Mouse (Mus musculus): ENCODE measurements around the gene Pef1.

DNA sequence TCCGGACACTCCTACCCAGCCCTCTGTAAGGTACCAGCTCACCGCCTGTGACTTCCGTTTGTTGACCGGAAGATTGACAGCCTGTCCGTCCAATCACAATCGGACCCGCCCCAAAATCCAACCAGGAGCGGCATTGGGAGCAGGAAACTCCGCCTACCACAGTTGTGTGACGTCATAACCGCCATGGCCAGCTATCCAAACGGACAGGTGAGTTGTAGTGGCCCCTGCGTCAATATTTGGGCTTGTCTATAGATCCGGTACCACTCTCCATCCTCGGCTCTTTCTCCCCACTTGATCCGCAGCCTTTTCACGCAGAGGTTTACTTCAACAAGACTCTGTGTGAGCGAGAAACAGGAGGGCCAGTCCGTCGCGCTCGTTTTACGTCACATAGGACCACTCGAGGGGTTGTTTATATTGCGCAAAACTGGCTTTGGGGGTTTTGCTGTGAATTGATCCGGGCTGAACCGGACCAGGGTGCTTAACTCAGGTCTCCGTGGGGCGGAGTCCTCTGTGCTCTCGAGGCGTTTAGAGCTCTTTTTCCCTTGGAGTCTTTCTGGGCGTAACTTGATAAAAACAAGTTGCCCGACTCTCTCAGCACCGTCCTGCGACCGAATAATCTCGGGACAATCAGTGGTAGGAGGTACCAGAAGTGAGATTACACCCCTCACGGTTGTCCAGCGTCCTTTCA is 5.2 kb downstream of the Pef1 start:
- TF ChIP-seq ZNF384 (IDR thresholded peaks at IDR 0.05; ENCODE audit: low read depth, low read length) (no peak), MAFK (IDR thresholded peaks at IDR 0.05; ENCODE audit: insufficient read depth, low read depth, low read length) (no peak)
